ENCODE assay signal across 8 mouse cellular contexts in the genomic region with DNA sequence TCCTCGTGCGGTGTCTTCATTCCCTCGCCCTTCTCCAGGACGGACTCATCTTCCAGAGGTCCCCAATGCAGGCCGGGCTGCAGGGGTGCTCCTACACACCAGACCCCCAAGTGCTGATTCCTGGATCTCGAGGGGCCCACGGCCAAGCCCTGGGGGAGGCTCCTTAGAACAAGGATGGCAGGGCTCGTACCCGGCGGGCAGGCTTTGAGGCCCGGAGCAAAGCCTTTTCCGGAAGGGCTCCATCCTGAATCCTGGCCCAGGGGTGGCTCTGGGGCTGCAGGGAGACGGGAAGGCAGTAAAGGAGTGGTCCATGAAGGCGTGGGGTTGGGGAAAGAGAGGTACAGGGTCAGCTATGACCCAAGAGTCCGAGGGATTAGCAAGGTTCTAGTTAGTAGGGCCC. TPM values are rescaled to one million over a fixed set of nuclear protein-coding genes. Genes with fewer than 3 reads are reported as not detected.
DNase-seq lines count a peak whose midpoint lies in the region; ATAC-seq and TF ChIP-seq lines count a peak whose summit lies in the region.

No protein-coding gene starts in this region.

- WGBS in thymus, adult 2 months: under 1% methylated on average over 15 of the region's 15 CpGs
- WGBS in intestine, embryonic 16.5 days: 2% methylated on average over 15 of the region's 15 CpGs
- 2% methylated on average over 15 of the region's 15 CpGs for WGBS in olfactory bulb, adult 2 months

- peak overlapping the region; percentile 88 for H3K9ac ChIP-seq in intestine, embryonic 16.5 days (ENCODE audit: low read depth, low read length)

- ATAC-seq in intestine, embryonic 16.5 days: peak; percentile 1

- peak overlapping the region; percentile 95 for H3K4me3 ChIP-seq in thymus, adult 2 months (ENCODE audit: control insufficient read depth, insufficient read depth, low read length)
- peak overlapping the region; percentile 86 for H3K4me3 ChIP-seq in intestine, embryonic 16.5 days (ENCODE audit: low read length)
- peak overlapping the region; percentile 65 for H3K4me3 ChIP-seq in olfactory bulb, adult 2 months (ENCODE audit: insufficient read depth, low read depth, low read length)

- peak; percentile 8 for DNase-seq in embryo, embryonic 11.5 days (ENCODE audit: low read depth, low spot score)
- DNase-seq in embryo, embryonic 11 days: no peak
- peak; percentile 37 for DNase-seq in thymus, adult 2 months
- DNase-seq in thymus, postnatal 0 days (ENCODE audit: low spot score): no peak
- DNase-seq in right cerebral cortex, postnatal 25 days: no peak
- DNase-seq in spleen, postnatal 36 days (ENCODE audit: low spot score in 2 of 2): no peak

- no peak for TF ChIP-seq POLR2A in thymus, adult 2 months (IDR thresholded peaks at IDR 0.05; ENCODE audit: control insufficient read depth, extremely low read depth, insufficient read depth, low read length, poor library complexity)
- TF ChIP-seq POLR2A in olfactory bulb, adult 2 months (IDR thresholded peaks at IDR 0.05; ENCODE audit: insufficient read depth, low read depth, low read length): no peak

- H3K4me2 ChIP-seq in intestine, embryonic 16.5 days (ENCODE audit: low read depth, low read length): peak overlapping the region; percentile 85

- H3K9me3 ChIP-seq in intestine, embryonic 16.5 days (ENCODE audit: control insufficient read depth, low read length): no peaks in the 10 kb centered on the region

- TF ChIP-seq CTCF in thymus, adult 2 months (IDR thresholded peaks at IDR 0.05; ENCODE audit: borderline replicate concordance, control insufficient read depth, extremely low read depth, insufficient read depth, low read length, poor library complexity): no peak
- no peak for TF ChIP-seq CTCF in olfactory bulb, adult 2 months (IDR thresholded peaks at IDR 0.05; ENCODE audit: insufficient read depth, low read depth, low read length)

- peaks cover 40% of the 10 kb centered on the region for H3K4me1 ChIP-seq in thymus, adult 2 months (replicated peaks; ENCODE audit: control insufficient read depth, insufficient read depth, low read length)
- H3K4me1 ChIP-seq in intestine, embryonic 16.5 days (ENCODE audit: control insufficient read depth, insufficient read depth, low read length): peaks cover 18% of the 10 kb centered on the region
- H3K4me1 ChIP-seq in olfactory bulb, adult 2 months (ENCODE audit: control insufficient read depth, insufficient read depth, low read length): peaks cover 31% of the 10 kb centered on the region

- H3K27me3 ChIP-seq in thymus, adult 2 months (ENCODE audit: control insufficient read depth, insufficient read depth, low read length): no peaks in the 10 kb centered on the region
- no peaks in the 10 kb centered on the region for H3K27me3 ChIP-seq in intestine, embryonic 16.5 days (replicated peaks; ENCODE audit: control insufficient read depth, insufficient read depth, low read length)

- H3K27ac ChIP-seq in thymus, adult 2 months (ENCODE audit: control insufficient read depth, insufficient read depth, low read length): peak overlapping the region; percentile 84
- peak overlapping the region; percentile 81 for H3K27ac ChIP-seq in intestine, embryonic 16.5 days (ENCODE audit: low read length)
- 0 out of 2 replicates have a peak overlapping the region, but pooled peaks have one; percentile 82 for H3K27ac ChIP-seq in olfactory bulb, adult 2 months (ENCODE audit: insufficient read depth, low read depth, low read length)

- H3K36me3 ChIP-seq in thymus, adult 2 months (ENCODE audit: control insufficient read depth, insufficient read depth, low read length): peaks cover 16% of the 10 kb centered on the region
- peaks cover 26% of the 10 kb centered on the region for H3K36me3 ChIP-seq in intestine, embryonic 16.5 days (ENCODE audit: control insufficient read depth, insufficient read depth, low read length)

RNA-seq across cellular contexts. Expression of a gene that starts 0.4 kb away (rescaled TPM):
- 52.2 and 62.6 TPM in 2 replicates for polyA plus RNA-seq in thymus, adult 2 months (2012; rRNA removed)
- polyA plus RNA-seq in thymus, postnatal 0 days (2015; fragmentation: Nextera tagmentation; extraction: Ambion mirVana): 7.9 and 12.8 TPM in 2 replicates
- 7.9 and 9.2 TPM in 2 replicates for polyA plus RNA-seq in intestine, embryonic 16.5 days (2015; fragmentation: Nextera tagmentation; extraction: Ambion mirVana)
- not detected in 2 replicates for polyA plus RNA-seq in olfactory bulb, adult 2 months (2012; ENCODE audit: insufficient read depth, insufficient read length, low replicate concordance, missing spikeins)

RNA-seq across cellular contexts. Expression of a gene that starts 0.5 kb away (rescaled TPM):
- polyA plus RNA-seq in thymus, adult 2 months (2012; rRNA removed): 185 and 191 TPM in 2 replicates
- polyA plus RNA-seq in thymus, postnatal 0 days (2015; fragmentation: Nextera tagmentation; extraction: Ambion mirVana): 118 and 123 TPM in 2 replicates
- 157 and 173 TPM in 2 replicates for polyA plus RNA-seq in intestine, embryonic 16.5 days (2015; fragmentation: Nextera tagmentation; extraction: Ambion mirVana)
- polyA plus RNA-seq in olfactory bulb, adult 2 months (2012; ENCODE audit: insufficient read depth, insufficient read length, low replicate concordance, missing spikeins): 160 TPM in 1 of 2 replicates, not detected in the other

RNA-seq across cellular contexts. Expression of a gene that starts 12.9 kb away (rescaled TPM):
- polyA plus RNA-seq in thymus, adult 2 months (2012; rRNA removed): 0.62 and 5.1 TPM in 2 replicates
- 0.98 and 1.0 TPM in 2 replicates for polyA plus RNA-seq in thymus, postnatal 0 days (2015; fragmentation: Nextera tagmentation; extraction: Ambion mirVana)
- 3.7 and 8.7 TPM in 2 replicates for polyA plus RNA-seq in intestine, embryonic 16.5 days (2015; fragmentation: Nextera tagmentation; extraction: Ambion mirVana)
- not detected in 2 replicates for polyA plus RNA-seq in olfactory bulb, adult 2 months (2012; ENCODE audit: insufficient read depth, insufficient read length, low replicate concordance, missing spikeins)

Comparison
In these comparisons a context has a peak if more than half of its experiments do, and no peak if none do; other contexts are left out.
1. DNase-seq: peak in embryo, embryonic 11.5 days (single experiment) and thymus, adult 2 months (single experiment); none in embryo, embryonic 11 days (single experiment), thymus, postnatal 0 days (single experiment), right cerebral cortex, postnatal 25 days (single experiment) and spleen, postnatal 36 days (0 of 2).
2. Peak in every context shown above with its lines, with median percentiles within 50 percentile points of each other: H3K27ac ChIP-seq and H3K4me3 ChIP-seq.